In the genomic region with DNA sequence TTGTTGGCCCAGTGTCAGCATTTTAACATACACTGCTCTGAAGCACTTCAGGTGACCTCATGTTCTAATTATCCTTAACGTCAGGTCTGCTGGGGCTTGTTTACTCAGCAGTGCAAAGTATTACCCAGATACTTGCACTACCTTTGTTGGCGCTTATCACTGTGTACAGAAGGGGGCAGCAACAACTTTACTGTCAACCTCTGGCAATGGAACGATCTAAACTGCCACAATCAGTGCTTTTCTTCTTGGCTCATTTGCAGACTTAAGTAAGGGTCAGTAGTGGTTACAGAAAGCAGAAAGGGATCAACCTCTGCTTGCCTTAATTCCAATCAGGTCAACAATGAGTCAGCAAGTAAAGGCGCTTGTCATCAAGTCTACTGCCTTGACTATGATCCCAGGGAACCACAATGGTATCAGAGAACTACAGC, we compare ENCODE assay signal across 9 mouse cellular contexts. TPM values are rescaled to one million over a fixed set of nuclear protein-coding genes. Genes with fewer than 3 reads are reported as not detected.
DNase-seq lines count a peak whose midpoint lies in the region; ATAC-seq and TF ChIP-seq lines count a peak whose summit lies in the region.
"Had no signal": no experiment of that assay in that cellular context is flagged by ENCODE, and none has a peak within 500 bp of the region (broad histone marks: within the 10 kb centered on the region; RNA-seq: fewer than 3 reads in every experiment).

No protein-coding gene starts in this region.

- no peak for TF ChIP-seq CTCF in lung, adult 2 months (IDR thresholded peaks at IDR 0.05; ENCODE audit: insufficient read depth, low read length)
- no peak for TF ChIP-seq CTCF in cerebellum, adult 2 months (IDR thresholded peaks at IDR 0.05; ENCODE audit: borderline replicate concordance, insufficient read depth, low read depth, low read length)

- H3K9ac ChIP-seq in intestine, embryonic 14.5 days (ENCODE audit: low read length): no peak overlapping the region

- TF ChIP-seq POLR2A in lung, adult 2 months (IDR thresholded peaks at IDR 0.05; ENCODE audit: borderline replicate concordance, extremely low read depth, low read depth, low read length): no peak
- no peak for TF ChIP-seq POLR2A in cerebellum, adult 2 months (IDR thresholded peaks at IDR 0.05; ENCODE audit: borderline replicate concordance, insufficient read depth, low read length)

- peak; percentile 40 for DNase-seq in adrenal gland, postnatal 10 days
- no peak for DNase-seq in adrenal gland, adult 8-10 months
- peak; percentile 36 for DNase-seq in NIH3T3 (ENCODE audit: low read depth)
- no peak for DNase-seq in intestine, embryonic 14.5 days (ENCODE audit: low spot score)
- DNase-seq in lung, adult 2 months: peak; percentile 31
- no peak for DNase-seq in neural tube, embryonic 10.5 days (ENCODE audit: extremely low spot score, low spot score)
- DNase-seq in cerebellum, adult 2 months: no peak
- DNase-seq in layer of hippocampus, postnatal 25 days (ENCODE audit: extremely low spot score in 1 of 2, low spot score in 1 of 2): no peak

- peak; percentile 53 for ATAC-seq in intestine, embryonic 14.5 days (replicated peaks; ENCODE audit: low FRiP score, low TSS enrichment, low read depth)

- H3K4me3 ChIP-seq in intestine, embryonic 14.5 days (ENCODE audit: low read depth, low read length): no peak overlapping the region
- H3K4me3 ChIP-seq in lung, adult 2 months (replicated peaks; ENCODE audit: extremely low read depth, low read depth, low read length): no peak overlapping the region
- H3K4me3 ChIP-seq in cerebellum, adult 2 months (replicated peaks; ENCODE audit: insufficient read depth, low read depth, low read length): no peak overlapping the region
- H3K4me3 ChIP-seq: erythroblast, embryonic 14.5 days had no signal

- no peak overlapping the region for H3K4me2 ChIP-seq in intestine, embryonic 14.5 days (ENCODE audit: low read length)

- no peaks in the 10 kb centered on the region; the same call in none of the 2 replicates for H3K4me1 ChIP-seq in intestine, embryonic 14.5 days (replicated peaks; ENCODE audit: control insufficient read depth, insufficient read depth, low read length)
- peaks cover 28% of the 10 kb centered on the region for H3K4me1 ChIP-seq in lung, adult 2 months (ENCODE audit: control insufficient read depth, insufficient read depth, low read length)
- H3K4me1 ChIP-seq in cerebellum, adult 2 months (ENCODE audit: control insufficient read depth, insufficient read depth, low read length): peaks cover 7% of the 10 kb centered on the region

- WGBS in intestine, embryonic 14.5 days: 43% methylated on average over 4 of the region's 4 CpGs
- 23% methylated on average over 4 of the region's 4 CpGs for WGBS in lung, adult 2 months
- 45% methylated on average over 4 of the region's 4 CpGs for WGBS in cerebellum, adult 2 months

- H3K9me3 ChIP-seq in intestine, embryonic 14.5 days (ENCODE audit: control insufficient read depth, low read length): no peaks in the 10 kb centered on the region

- H3K36me3 ChIP-seq in intestine, embryonic 14.5 days (ENCODE audit: control insufficient read depth, insufficient read depth, low read length): peaks cover 78% of the 10 kb centered on the region

- no peak overlapping the region for H3K27ac ChIP-seq in intestine, embryonic 14.5 days (ENCODE audit: low read depth)
- no peak overlapping the region for H3K27ac ChIP-seq in cerebellum, adult 2 months (ENCODE audit: insufficient read depth, low read length)

- no peaks in the 10 kb centered on the region for H3K27me3 ChIP-seq in intestine, embryonic 14.5 days (replicated peaks; ENCODE audit: control insufficient read depth, insufficient read depth, low read length)
- H3K27me3 ChIP-seq in cerebellum, adult 2 months (ENCODE audit: control insufficient read depth, insufficient read depth, low read length): no peaks in the 10 kb centered on the region

RNA-seq across cellular contexts. Expression of gene Ythdf2, which starts 13.8 kb away (rescaled TPM):
- total RNA-seq in adrenal gland, postnatal 10 days (2021): 10 to 100 TPM; 48.9 to 54.4 TPM
- 10 to 100 TPM; 48.1 to 62.4 (median 55.0) TPM for total RNA-seq in adrenal gland, adult 8-10 months (2022)
- polyA plus RNA-seq in intestine, embryonic 14.5 days (2014; fragmentation: Nextera tagmentation; extraction: Ambion mirVana): 100 and 111 TPM in 2 replicates
- polyA plus RNA-seq in lung, adult 2 months (2012; rRNA removed): 13.9 and 17.1 TPM in 2 replicates
- polyA plus RNA-seq in cerebellum, adult 2 months (2012; rRNA removed): 20.7 and 20.8 TPM in 2 replicates
- 10 to 100 TPM; 42.6 to 47.9 TPM for total RNA-seq in layer of hippocampus, postnatal 25 days (2021)

RNA-seq across cellular contexts. Expression of gene Oprd1, which starts 54.0 kb away (rescaled TPM):
- total RNA-seq in adrenal gland, postnatal 10 days (2021): under 1 TPM; 0.51 to 0.55 TPM
- total RNA-seq in adrenal gland, adult 8-10 months (2022): 1 to 10 TPM in 2 of 4 experiments, under 1 TPM in 2; 0.70 to 1.4 (median 0.93) TPM
- 0.24 and 0.38 TPM in 2 replicates for polyA plus RNA-seq in intestine, embryonic 14.5 days (2014; fragmentation: Nextera tagmentation; extraction: Ambion mirVana)
- 0.11 TPM in 2 replicates for polyA plus RNA-seq in lung, adult 2 months (2012; rRNA removed)
- polyA plus RNA-seq in cerebellum, adult 2 months (2012; rRNA removed): 2.4 and 3.0 TPM in 2 replicates
- total RNA-seq in layer of hippocampus, postnatal 25 days (2021): 10 to 100 TPM in 1 of 2 experiments, 1 to 10 TPM in 1; 10.0 to 11.2 TPM
- polyA plus RNA-seq: erythroblast, embryonic 14.5 days had no signal

Comparison
In these comparisons a context has a peak if more than half of its experiments do, and no peak if none do; other contexts are left out.
1. DNase-seq: peak in adrenal gland, postnatal 10 days (single experiment), NIH3T3 (single experiment) and lung, adult 2 months (single experiment); none in adrenal gland, adult 8-10 months (single experiment), intestine, embryonic 14.5 days (single experiment), neural tube, embryonic 10.5 days (single experiment), cerebellum, adult 2 months (0 of 2) and layer of hippocampus, postnatal 25 days (0 of 2).
2. RNA of gene Oprd1, which starts 54.0 kb away (total RNA-seq): 10.0 to 11.2 TPM in layer of hippocampus, postnatal 25 days; 0.70 to 1.4 TPM in adrenal gland, adult 8-10 months and 0.51 to 0.55 TPM in adrenal gland, postnatal 10 days; every median in the first group is over 4 times any median in the second.